Mouse (Mus musculus) MEL (cell line): ENCODE results near the gene Muc13. TPM values are rescaled to one million over a fixed set of nuclear protein-coding genes. Genes with fewer than 3 reads are reported as not detected.

Experiments used
- polyA plus RNA-seq, 2 experiments: library from polyadenylated mRNA; stranded (reverse) in 1 of 2; unstranded in 1 of 2; fragments of >175 nt in 1 of 2; fragments of >200 nt in 1 of 2; gene quantifications; 2 replicates each; pipeline versions ENCODE4 v1.2.1 to v1.2.4; 2012; ENCODE audit warnings: low replicate concordance in 2 of 2, low read depth in 1 of 2; ENCODE audit not compliant: insufficient read length in 2 of 2, insufficient read depth in 1 of 2, missing spikeins in 1 of 2
- total RNA-seq: library from RNA; depleted of rRNA; stranded (reverse); fragments of 300-350 nt; gene quantifications from 2 replicates; pipeline ENCODE4 v1.2.3, GENCODE M21; 2012; rRNA removed

Gene Muc13
- total and polyA plus RNA-seq, 3 experiments = 59.5 to 129 TPM; not detected in 1

Other genes starting within 250 kb of the Muc13 start
- gene Heg1, start 109.7 kb upstream of the Muc13 start, total RNA-seq = 4.1 and 4.5 TPM in 2 replicates
- 10 to 100 TPM in 1 of 2 experiments, 1 to 10 TPM in 1; 6.9 to 72.0 TPM for gene Heg1, start 109.7 kb upstream of the Muc13 start, polyA plus RNA-seq
- 0.16 and 0.27 TPM in 2 replicates for gene Itgb5, start 35.6 kb downstream of the Muc13 start, total RNA-seq
- under 1 TPM in 1 of 2 experiments, not detected in 1; 0.58 TPM for gene Itgb5, start 35.6 kb downstream of the Muc13 start, polyA plus RNA-seq
- 125 and 132 TPM in 2 replicates for gene Umps, start 173.0 kb downstream of the Muc13 start, total RNA-seq
- gene Umps, start 173.0 kb downstream of the Muc13 start, polyA plus RNA-seq = 100 to 1,000 TPM in 1 of 2 experiments, not detected in 1; 109 TPM